Mouse (Mus musculus): ENCODE measurements around the gene Bag2. TPM values are rescaled to one million over a fixed set of nuclear protein-coding genes. Genes with fewer than 3 reads are reported as not detected.
"Not testable (repeated sequence)": the region's sequence is repeated elsewhere in the genome, so short reads cannot be mapped to it uniquely, and the experiment has no call there.

Bag2 gene
- polyA plus RNA-seq, 1 experiment from 2014 or later, result 2.4 TPM

GRCm38 (mm10) chr1:33758488-33758887 lies 893 bp upstream of the Bag2 start:
- no peak overlapping the region for H3K27ac ChIP-seq
- no peaks in the 10 kb centered on the region for H3K36me3 ChIP-seq (ENCODE audit: inconsistent target)
- 51% methylated on average over 4 of the region's 4 CpGs for WGBS (ENCODE audit: missing documents)
- no peak overlapping the region for H3K4me3 ChIP-seq (ENCODE audit: inconsistent target)
- no peaks in the 10 kb centered on the region for H3K79me2 ChIP-seq (ENCODE audit: inconsistent target)

- H3K4me3 ChIP-seq (ENCODE audit: inconsistent target), result peak overlapping the region; percentile 32
- 4% methylated on average over 13 of the region's 14 CpGs for WGBS (ENCODE audit: missing documents)
- no peaks in the 10 kb centered on the region for H3K36me3 ChIP-seq (ENCODE audit: inconsistent target)
- H3K27ac ChIP-seq, result no peak overlapping the region
- H3K79me2 ChIP-seq (ENCODE audit: inconsistent target), result no peaks in the 10 kb centered on the region
Observed at GRCm38 (mm10) chr1:33757033-33757413, 572 bp downstream of the Bag2 start.

GRCm38 (mm10) chr1:33756258-33757032 lies 1.1 kb downstream of the Bag2 start:
- no peak overlapping the region for H3K27ac ChIP-seq
- WGBS (ENCODE audit: missing documents), result 27% methylated on average over 18 of the region's 18 CpGs
- H3K4me3 ChIP-seq (ENCODE audit: inconsistent target), result peak overlapping the region; percentile 32
- H3K79me2 ChIP-seq (ENCODE audit: inconsistent target), result no peaks in the 10 kb centered on the region
- no peaks in the 10 kb centered on the region for H3K36me3 ChIP-seq (ENCODE audit: inconsistent target)

GRCm38 (mm10) chr1:33755799-33756198 lies 1.8 kb downstream of the Bag2 start:
- WGBS (ENCODE audit: missing documents), result 82% methylated on average over 7 of the region's 7 CpGs
- Histone ChIP-seq H3K79me2 (ENCODE audit: inconsistent target) (no peaks in the 10 kb centered on the region), H3K36me3 (ENCODE audit: inconsistent target) (no peaks in the 10 kb centered on the region), H3K27ac (no peak overlapping the region), H3K4me3 (ENCODE audit: inconsistent target) (no peak overlapping the region)

- H3K4me3 ChIP-seq (ENCODE audit: inconsistent target), result no peak overlapping the region
- H3K27ac ChIP-seq, result no peak overlapping the region
Observed at GRCm38 (mm10) chr1:33754965-33755735, 2.4 kb downstream of the Bag2 start.

GRCm38 (mm10) chr1:33754089-33754488 lies 3.5 kb downstream of the Bag2 start:
- Histone ChIP-seq H3K36me3 (ENCODE audit: inconsistent target) (no peaks in the 10 kb centered on the region), H3K4me3 (ENCODE audit: inconsistent target) (no peak overlapping the region), H3K79me2 (ENCODE audit: inconsistent target) (no peaks in the 10 kb centered on the region), H3K27ac (no peak overlapping the region)
- 92% methylated on average over 17 of the region's 17 CpGs for WGBS (ENCODE audit: missing documents)

More at GRCm38 (mm10) chr1:33754965-33755735, 2.4 kb downstream of the Bag2 start:
- H3K79me2 ChIP-seq (ENCODE audit: inconsistent target), result no peaks in the 10 kb centered on the region
- 95% methylated on average over 21 of the region's 21 CpGs for WGBS (ENCODE audit: missing documents)
- H3K36me3 ChIP-seq (ENCODE audit: inconsistent target), result no peaks in the 10 kb centered on the region

- Histone ChIP-seq H3K79me2 (ENCODE audit: inconsistent target) (no peaks in the 10 kb centered on the region), H3K36me3 (ENCODE audit: inconsistent target) (no peaks in the 10 kb centered on the region), H3K4me3 (ENCODE audit: inconsistent target) (no peak overlapping the region), H3K27ac (no peak overlapping the region)
- 83% methylated on average over 10 of the region's 10 CpGs for WGBS (ENCODE audit: missing documents)
Observed at GRCm38 (mm10) chr1:33751283-33751682, 6.3 kb downstream of the Bag2 start.

- 100% methylated on average over 2 of the region's 4 CpGs for WGBS (ENCODE audit: missing documents)
- not testable (repeated sequence) for H3K4me3 ChIP-seq (ENCODE audit: inconsistent target); H3K27ac ChIP-seq; H3K36me3 ChIP-seq (ENCODE audit: inconsistent target); H3K79me2 ChIP-seq (ENCODE audit: inconsistent target)
Observed at GRCm38 (mm10) chr1:33749709-33750108, 7.9 kb downstream of the Bag2 start.

GRCm38 (mm10) chr1:33749109-33749508 lies 8.5 kb downstream of the Bag2 start:
- Histone ChIP-seq H3K36me3 (ENCODE audit: inconsistent target) (no peaks in the 10 kb centered on the region), H3K4me3 (ENCODE audit: inconsistent target) (no peak overlapping the region), H3K79me2 (ENCODE audit: inconsistent target) (no peaks in the 10 kb centered on the region), H3K27ac (no peak overlapping the region)
- 92% methylated on average over 11 of the region's 11 CpGs for WGBS (ENCODE audit: missing documents)

GRCm38 (mm10) chr1:33745901-33746300 lies 11.7 kb downstream of the Bag2 start:
- WGBS (ENCODE audit: missing documents), result 96% methylated on average over 4 of the region's 4 CpGs
- Histone ChIP-seq H3K27ac (no peak overlapping the region), H3K36me3 (ENCODE audit: inconsistent target) (no peaks in the 10 kb centered on the region), H3K79me2 (ENCODE audit: inconsistent target) (no peaks in the 10 kb centered on the region), H3K4me3 (ENCODE audit: inconsistent target) (no peak overlapping the region)

GRCm38 (mm10) chr1:33744815-33745214 lies 12.8 kb downstream of the Bag2 start:
- WGBS (ENCODE audit: missing documents), result 93% methylated on average over 4 of the region's 9 CpGs

GRCm38 (mm10) chr1:33742903-33743302 lies 14.7 kb downstream of the Bag2 start:
- Histone ChIP-seq H3K36me3 (ENCODE audit: inconsistent target) (no peaks in the 10 kb centered on the region), H3K27ac (no peak overlapping the region), H3K4me3 (ENCODE audit: inconsistent target) (no peak overlapping the region), H3K79me2 (ENCODE audit: inconsistent target) (no peaks in the 10 kb centered on the region)
- 38% methylated on average over 8 of the region's 8 CpGs for WGBS (ENCODE audit: missing documents)

More at GRCm38 (mm10) chr1:33744815-33745214, 12.8 kb downstream of the Bag2 start:
- H3K79me2 ChIP-seq (ENCODE audit: inconsistent target); H3K4me3 ChIP-seq (ENCODE audit: inconsistent target); H3K27ac ChIP-seq; H3K36me3 ChIP-seq (ENCODE audit: inconsistent target): not testable (repeated sequence)

GRCm38 (mm10) chr1:33739302-33739701 lies 18.3 kb downstream of the Bag2 start:
- no peak overlapping the region for H3K4me3 ChIP-seq (ENCODE audit: inconsistent target)
- no peak overlapping the region for H3K27ac ChIP-seq
- no peaks in the 10 kb centered on the region for H3K36me3 ChIP-seq (ENCODE audit: inconsistent target)
- H3K79me2 ChIP-seq (ENCODE audit: inconsistent target), result no peaks in the 10 kb centered on the region
- 21% methylated on average over 12 of the region's 12 CpGs for WGBS (ENCODE audit: missing documents)

GRCm38 (mm10) chr1:33738681-33739278 lies 18.8 kb downstream of the Bag2 start:
- Histone ChIP-seq H3K27ac (no peak overlapping the region), H3K36me3 (ENCODE audit: inconsistent target) (no peaks in the 10 kb centered on the region), H3K79me2 (ENCODE audit: inconsistent target) (no peaks in the 10 kb centered on the region), H3K4me3 (ENCODE audit: inconsistent target) (no peak overlapping the region)
- WGBS (ENCODE audit: missing documents), result 80% methylated on average over 11 of the region's 11 CpGs

GRCm38 (mm10) chr1:33738281-33738680 lies 19.3 kb downstream of the Bag2 start:
- 79% methylated on average over 11 of the region's 11 CpGs for WGBS (ENCODE audit: missing documents)

More at GRCm38 (mm10) chr1:33738281-33738680, 19.3 kb downstream of the Bag2 start:
- Histone ChIP-seq H3K4me3 (ENCODE audit: inconsistent target) (no peak overlapping the region), H3K36me3 (ENCODE audit: inconsistent target) (no peaks in the 10 kb centered on the region), H3K27ac (no peak overlapping the region), H3K79me2 (ENCODE audit: inconsistent target) (no peaks in the 10 kb centered on the region)

Data from macrophage (primary cell).